Mouse (Mus musculus): ENCODE measurements at regions not wholly inside any gene's neighbourhood (a gene's known extent, or its start where the extent isn't known, plus 50 kb on each side); places are given as distances from the start of the nearest gene placed in this dataset.

DNA sequence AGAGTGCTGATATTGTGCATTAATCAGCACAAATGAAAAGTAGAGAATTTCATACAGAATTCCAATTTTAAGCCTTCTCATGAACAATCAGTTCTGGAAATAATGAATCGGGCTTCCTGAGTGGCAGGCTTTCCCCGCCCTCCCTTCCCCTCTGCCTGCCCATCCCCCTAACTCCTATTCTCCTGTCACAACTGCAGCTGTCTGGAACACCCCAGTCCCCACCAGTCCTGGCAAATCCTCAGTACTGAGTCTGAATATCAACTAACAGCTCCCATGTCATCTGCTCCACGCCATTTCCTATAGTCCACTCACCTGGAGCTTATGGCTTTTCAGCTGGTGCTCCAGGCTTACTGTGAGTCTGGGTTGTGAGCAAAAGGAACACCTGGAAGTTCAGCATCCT is 457.9 kb downstream of the Ofcc1 start:
- no peak overlapping the region for H3K27ac ChIP-seq (ENCODE audit: low read depth)
- ATAC-seq (ENCODE audit: insufficient read depth) (no peak), DNase-seq (no peak)
- 61% methylated on average over 3 of the region's 3 CpGs for WGBS
- TF ChIP-seq CTCF (IDR thresholded peaks at IDR 0.05; ENCODE audit: low read depth) = no peak
- H3K9me3 ChIP-seq (ENCODE audit: low read depth, low read length) = no peaks in the 10 kb centered on the region
- no peak overlapping the region for H3K9ac ChIP-seq
- no peaks in the 10 kb centered on the region for H3K4me1 ChIP-seq (ENCODE audit: insufficient read depth)
- no peaks in the 10 kb centered on the region for H3K36me3 ChIP-seq (ENCODE audit: insufficient read depth)
- H3K27me3 ChIP-seq (ENCODE audit: insufficient read depth, low read length) = no peaks in the 10 kb centered on the region
- H3K4me3 ChIP-seq (ENCODE audit: low read depth, low read length) = no peak overlapping the region
- H3K4me2 ChIP-seq = no peak overlapping the region

DNA sequence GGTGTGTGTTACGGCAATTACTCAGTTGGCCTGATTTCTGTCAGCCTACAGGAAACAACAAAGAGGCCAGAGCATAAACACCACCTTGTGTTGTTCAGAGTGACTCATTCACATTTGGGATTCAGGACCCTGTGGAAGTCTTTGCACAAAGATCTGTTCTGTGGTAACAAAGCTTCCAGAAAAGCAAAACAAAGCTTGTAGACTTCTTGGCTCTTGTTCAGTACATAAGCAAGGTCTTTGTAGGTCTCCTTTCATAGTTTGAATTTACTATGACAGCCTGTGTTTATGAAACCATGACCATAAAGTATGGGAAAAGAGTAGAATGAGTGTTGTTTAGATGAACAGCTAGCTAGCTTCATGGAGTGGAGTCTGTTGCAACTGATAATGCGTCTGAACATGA is 461.9 kb downstream of the Ofcc1 start:
- Histone ChIP-seq H3K9ac (no peak overlapping the region), H3K4me2 (no peak overlapping the region), H3K36me3 (ENCODE audit: insufficient read depth) (no peaks in the 10 kb centered on the region), H3K9me3 (ENCODE audit: low read depth, low read length) (no peaks in the 10 kb centered on the region), H3K4me3 (ENCODE audit: low read depth, low read length) (no peak overlapping the region), H3K27ac (ENCODE audit: low read depth) (peak overlapping the region; percentile 2; the same call in 1 of the 2 replicates), H3K27me3 (ENCODE audit: insufficient read depth, low read length) (no peaks in the 10 kb centered on the region), H3K4me1 (ENCODE audit: insufficient read depth) (no peaks in the 10 kb centered on the region)
- TF ChIP-seq CTCF (IDR thresholded peaks at IDR 0.05; ENCODE audit: low read depth) = no peak
- DNase-seq (peak; percentile 61), ATAC-seq (ENCODE audit: insufficient read depth) (peak; percentile 45)
- WGBS = 52% methylated on average over 2 of the region's 2 CpGs

DNA sequence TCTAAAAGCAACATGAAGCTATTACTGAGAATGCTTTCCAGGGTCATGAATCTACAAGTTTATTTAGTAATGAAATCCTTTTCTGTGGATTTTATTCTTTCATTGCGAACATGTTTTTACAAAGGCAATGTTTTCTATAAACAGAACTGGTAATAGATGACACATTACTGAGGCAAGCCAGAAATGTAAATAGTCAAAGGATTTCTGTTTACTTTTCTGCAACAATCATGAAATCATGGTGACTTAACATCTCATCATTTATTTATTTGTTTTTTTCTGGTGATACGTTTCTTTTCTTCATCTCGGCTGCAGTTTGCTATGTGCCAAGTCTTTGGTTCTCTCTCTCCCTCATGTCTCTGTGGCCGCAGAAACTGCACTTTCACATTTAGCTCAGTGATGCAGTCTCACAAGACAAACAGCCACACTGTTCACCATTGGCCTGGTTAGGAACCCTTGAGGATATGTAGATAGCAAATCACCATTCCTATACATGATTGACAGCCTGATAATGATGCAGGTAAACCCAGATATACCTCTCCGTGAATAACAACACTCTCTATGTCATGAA is 462.8 kb downstream of the Ofcc1 start:
- Histone ChIP-seq H3K27ac (ENCODE audit: low read depth) (peak overlapping the region; percentile 2; the same call in 1 of the 2 replicates), H3K27me3 (ENCODE audit: insufficient read depth, low read length) (no peaks in the 10 kb centered on the region), H3K4me3 (ENCODE audit: low read depth, low read length) (no peak overlapping the region), H3K4me1 (ENCODE audit: insufficient read depth) (no peaks in the 10 kb centered on the region), H3K9ac (no peak overlapping the region), H3K9me3 (ENCODE audit: low read depth, low read length) (no peaks in the 10 kb centered on the region), H3K36me3 (ENCODE audit: insufficient read depth) (no peaks in the 10 kb centered on the region), H3K4me2 (no peak overlapping the region)
- peak; percentile 78 for DNase-seq
- ATAC-seq (ENCODE audit: insufficient read depth) = peak; percentile 80; the same call in 1 of the 2 replicates
- TF ChIP-seq CTCF (IDR thresholded peaks at IDR 0.05; ENCODE audit: low read depth) = no peak
- 34% methylated on average over 5 of the region's 5 CpGs for WGBS

DNA sequence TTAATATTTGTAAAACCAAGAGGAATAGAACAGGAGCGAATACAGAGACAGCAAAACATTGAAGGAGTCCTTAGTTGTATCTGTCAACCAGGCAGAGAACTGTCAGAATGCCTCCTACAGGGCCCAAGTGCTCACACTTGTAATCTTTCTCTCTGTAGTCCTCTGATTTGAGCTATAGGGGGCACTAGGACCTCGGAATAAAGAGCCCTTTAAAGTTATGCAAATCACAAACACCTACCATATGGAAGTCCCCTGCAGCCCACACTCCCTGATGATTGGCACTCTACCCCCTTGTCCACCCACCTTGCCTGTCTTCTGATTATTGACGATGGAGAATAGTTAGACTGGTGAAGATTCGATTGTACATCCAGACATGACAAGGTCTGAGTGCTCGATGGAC is 467.1 kb downstream of the Ofcc1 start:
- Histone ChIP-seq H3K27me3 (ENCODE audit: insufficient read depth, low read length) (no peaks in the 10 kb centered on the region), H3K9me3 (ENCODE audit: low read depth, low read length) (no peaks in the 10 kb centered on the region), H3K36me3 (ENCODE audit: insufficient read depth) (no peaks in the 10 kb centered on the region), H3K4me2 (no peak overlapping the region), H3K4me1 (ENCODE audit: insufficient read depth) (no peaks in the 10 kb centered on the region), H3K9ac (no peak overlapping the region), H3K4me3 (ENCODE audit: low read depth, low read length) (no peak overlapping the region), H3K27ac (ENCODE audit: low read depth) (no peak overlapping the region)
- no peak for ATAC-seq (ENCODE audit: insufficient read depth)
- WGBS = 64% methylated on average over 5 of the region's 5 CpGs
- TF ChIP-seq CTCF (IDR thresholded peaks at IDR 0.05; ENCODE audit: low read depth) = peak; percentile 31; the same call in 1 of the 2 replicates
- peak; percentile 39 for DNase-seq

DNA sequence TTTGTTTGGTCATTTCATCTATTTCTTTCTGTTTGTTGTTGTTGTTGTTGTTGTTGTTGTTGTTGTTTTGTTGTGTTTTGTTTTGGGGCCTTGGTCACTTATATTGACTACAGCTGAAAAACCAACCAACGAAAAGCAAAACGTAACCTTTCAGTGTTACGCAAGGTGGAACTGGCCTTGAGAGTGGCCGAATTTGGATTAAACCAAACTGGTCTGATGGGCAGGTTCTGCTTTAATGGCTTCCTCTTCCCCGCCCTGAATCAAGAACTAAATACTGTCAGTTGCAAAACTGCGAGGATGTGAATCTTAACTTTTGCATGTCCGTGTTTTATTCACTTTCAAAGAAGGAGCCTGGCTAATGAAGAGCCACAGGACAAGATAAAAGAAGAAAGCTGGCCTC is 480.2 kb downstream of the Ofcc1 start:
- no peak for TF ChIP-seq CTCF (IDR thresholded peaks at IDR 0.05; ENCODE audit: low read depth)
- no peak overlapping the region for H3K9ac ChIP-seq
- H3K36me3 ChIP-seq (ENCODE audit: insufficient read depth) = no peaks in the 10 kb centered on the region
- H3K27ac ChIP-seq (ENCODE audit: low read depth) = no peak overlapping the region
- DNase-seq (no peak), ATAC-seq (ENCODE audit: insufficient read depth) (no peak)
- WGBS = 81% methylated on average over 7 of the region's 7 CpGs
- H3K9me3 ChIP-seq (ENCODE audit: low read depth, low read length) = no peaks in the 10 kb centered on the region
- H3K4me3 ChIP-seq (ENCODE audit: low read depth, low read length) = no peak overlapping the region
- H3K4me2 ChIP-seq = no peak overlapping the region
- no peaks in the 10 kb centered on the region for H3K4me1 ChIP-seq (ENCODE audit: insufficient read depth)
- H3K27me3 ChIP-seq (ENCODE audit: insufficient read depth, low read length) = no peaks in the 10 kb centered on the region

DNA sequence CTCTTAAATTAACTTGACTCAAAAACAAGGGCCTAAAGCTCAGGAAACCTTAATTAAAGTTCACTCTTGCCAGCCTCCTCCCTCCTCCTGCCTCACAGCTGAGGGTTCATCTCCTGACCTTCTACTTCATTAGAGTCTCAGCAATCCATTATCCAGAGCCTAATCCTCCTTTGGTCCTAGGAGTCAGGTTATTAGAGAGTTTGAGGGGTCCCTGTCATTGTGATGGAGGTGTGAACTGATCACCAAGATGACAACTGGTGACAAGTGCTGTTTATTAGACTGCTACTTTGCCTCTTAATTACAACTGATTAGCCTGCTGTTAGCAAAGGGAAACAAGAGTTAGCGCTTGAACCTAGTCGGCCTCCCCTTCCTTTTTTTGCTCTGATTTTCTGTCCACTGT is 481.1 kb downstream of the Ofcc1 start:
- Histone ChIP-seq H3K4me2 (no peak overlapping the region), H3K9ac (no peak overlapping the region), H3K9me3 (ENCODE audit: low read depth, low read length) (no peaks in the 10 kb centered on the region), H3K4me1 (ENCODE audit: insufficient read depth) (no peaks in the 10 kb centered on the region), H3K4me3 (ENCODE audit: low read depth, low read length) (no peak overlapping the region), H3K36me3 (ENCODE audit: insufficient read depth) (no peaks in the 10 kb centered on the region), H3K27me3 (ENCODE audit: insufficient read depth, low read length) (no peaks in the 10 kb centered on the region), H3K27ac (ENCODE audit: low read depth) (no peak overlapping the region)
- TF ChIP-seq CTCF (IDR thresholded peaks at IDR 0.05; ENCODE audit: low read depth) = no peak
- no peak for ATAC-seq (ENCODE audit: insufficient read depth)
- 74% methylated on average over 2 of the region's 2 CpGs for WGBS
- DNase-seq = no peak

DNA sequence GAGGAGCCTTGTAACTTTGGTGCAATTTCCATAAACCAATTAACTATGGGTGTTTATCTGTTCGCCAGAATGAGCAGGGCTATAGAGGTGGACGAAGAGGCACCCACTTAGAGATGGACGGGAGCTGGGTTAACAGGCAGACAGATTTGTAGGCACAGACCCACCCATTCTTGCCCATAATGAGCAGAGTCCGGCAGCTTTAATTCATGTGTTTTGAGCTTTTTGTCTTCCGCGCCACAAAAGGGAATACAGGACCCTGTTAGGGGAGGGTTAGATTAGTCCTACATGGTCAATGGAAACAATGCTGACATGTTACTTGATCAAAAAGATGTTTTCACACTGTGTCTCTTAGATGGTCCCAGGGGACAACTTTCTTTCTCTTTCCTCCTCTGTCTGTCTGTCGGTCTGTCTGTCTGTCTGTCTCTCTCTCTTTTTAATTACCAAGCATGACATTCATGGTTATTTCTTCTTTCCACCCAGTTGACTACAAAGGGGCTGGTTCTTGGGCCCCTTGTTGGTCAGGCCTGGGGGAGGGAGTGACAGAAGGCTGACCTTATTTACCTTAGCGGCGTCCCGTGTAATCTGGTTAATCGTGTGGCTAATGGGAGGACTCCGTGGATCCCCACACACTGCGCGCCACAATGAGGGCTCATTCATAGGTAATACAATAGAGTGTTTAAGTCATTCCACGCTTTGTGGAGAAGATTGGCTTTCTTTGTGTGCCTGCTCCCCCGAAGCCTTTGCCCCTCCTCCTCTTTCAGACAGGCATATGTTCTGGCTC is 483.7 kb downstream of the Ofcc1 start:
- ATAC-seq (ENCODE audit: insufficient read depth) = no peak
- Histone ChIP-seq H3K9ac (no peak overlapping the region), H3K36me3 (ENCODE audit: insufficient read depth) (no peaks in the 10 kb centered on the region), H3K27ac (ENCODE audit: low read depth) (no peak overlapping the region), H3K4me1 (ENCODE audit: insufficient read depth) (no peaks in the 10 kb centered on the region), H3K9me3 (ENCODE audit: low read depth, low read length) (no peaks in the 10 kb centered on the region), H3K27me3 (ENCODE audit: insufficient read depth, low read length) (no peaks in the 10 kb centered on the region), H3K4me3 (ENCODE audit: low read depth, low read length) (no peak overlapping the region), H3K4me2 (no peak overlapping the region)
- TF ChIP-seq CTCF (IDR thresholded peaks at IDR 0.05; ENCODE audit: low read depth) = no peak
- 75% methylated on average over 16 of the region's 16 CpGs for WGBS
- DNase-seq = no peak

Data from lung, embryonic 14.5 days (tissue).